Mouse (Mus musculus): Measurements from ENCODE around the gene Slc17a2. TPM values are rescaled to one million over a fixed set of nuclear protein-coding genes. Genes with fewer than 3 reads are reported as not detected.

Gene Slc17a2
- polyA plus RNA-seq (2015; fragmentation: Nextera tagmentation; extraction: Ambion mirVana), result 0.06 TPM in 1 of 2 replicates, not detected in the other

GRCm38 (mm10) chr13:23806422-23807052, at the start of gene Slc17a2:
Gene Slc17a2 (plus strand): TSS chr13:23806993.

GRCm38 (mm10) chr13:23760972-23761864, 45.6 kb upstream of the Slc17a2 start, which contains the start of gene Hist1h4a:
Gene Hist1h4a (minus strand): TSS chr13:23761230.

GRCm38 (mm10) chr13:23761871-23762821, 44.6 kb upstream of the Slc17a2 start, which contains the start of gene Hist1h3a:
Gene Hist1h3a (minus strand): TSS chr13:23762386.

GRCm38 (mm10) chr13:23763586-23764323, 43.0 kb upstream of the Slc17a2 start, which contains the start of gene Hist1h1a:
Gene Hist1h1a (plus strand): TSS chr13:23763666.

GRCm38 (mm10) chr13:23769613-23770012, 37.2 kb upstream of the Slc17a2 start, which contains the start of gene Trim38:
Gene Trim38 (plus strand): TSS chr13:23769913.

GRCm38 (mm10) chr13:23839308-23839707, 32.5 kb downstream of the Slc17a2 start, which contains the start of gene Slc17a3:
Gene Slc17a3 (plus strand): TSS chr13:23839434.

GRCm38 (mm10) chr13:23867405-23867804, 60.6 kb downstream of the Slc17a2 start, which contains the start of gene Slc17a1:
Gene Slc17a1 (plus strand): TSS chr13:23867750.

Other genes with a start within 250 kb of the Slc17a2 start
- 1.8 and 2.0 TPM in 2 replicates for gene Hist1h3e, start 244.6 kb upstream of the Slc17a2 start, polyA plus RNA-seq (2015; fragmentation: Nextera tagmentation; extraction: Ambion mirVana)
- gene Hist1h2ae, start 235.8 kb upstream of the Slc17a2 start, polyA plus RNA-seq (2015; fragmentation: Nextera tagmentation; extraction: Ambion mirVana), result 14.0 and 18.1 TPM in 2 replicates
- 10.7 and 21.8 TPM in 2 replicates for gene Hist1h2bg, start 235.6 kb upstream of the Slc17a2 start, polyA plus RNA-seq (2015; fragmentation: Nextera tagmentation; extraction: Ambion mirVana)
- gene Hist1h2bf, start 232.8 kb upstream of the Slc17a2 start, polyA plus RNA-seq (2015; fragmentation: Nextera tagmentation; extraction: Ambion mirVana), result 1.5 and 2.6 TPM in 2 replicates
- 1.7 and 1.9 TPM in 2 replicates for gene Hist1h2ad, start 232.6 kb upstream of the Slc17a2 start, polyA plus RNA-seq (2015; fragmentation: Nextera tagmentation; extraction: Ambion mirVana)
- gene Hist1h3d, start 231.2 kb upstream of the Slc17a2 start, polyA plus RNA-seq (2015; fragmentation: Nextera tagmentation; extraction: Ambion mirVana), result 2.9 and 3.4 TPM in 2 replicates
- 24.3 and 29.2 TPM in 2 replicates for gene Hist1h4d, start 225.4 kb upstream of the Slc17a2 start, polyA plus RNA-seq (2015; fragmentation: Nextera tagmentation; extraction: Ambion mirVana)
- 1.1 and 1.4 TPM in 2 replicates for gene Hist1h2be, start 185.9 kb upstream of the Slc17a2 start, polyA plus RNA-seq (2015; fragmentation: Nextera tagmentation; extraction: Ambion mirVana)
- gene Hist1h1e, start 184.4 kb upstream of the Slc17a2 start, polyA plus RNA-seq (2015; fragmentation: Nextera tagmentation; extraction: Ambion mirVana), result 5.4 and 5.8 TPM in 2 replicates
- gene Hist1h2ac, start 123.0 kb upstream of the Slc17a2 start, polyA plus RNA-seq (2015; fragmentation: Nextera tagmentation; extraction: Ambion mirVana), result 1.00 and 1.2 TPM in 2 replicates
- 161 and 192 TPM in 2 replicates for gene Hist1h2bc, start 122.8 kb upstream of the Slc17a2 start, polyA plus RNA-seq (2015; fragmentation: Nextera tagmentation; extraction: Ambion mirVana)
- not detected in 2 replicates for gene Hist1h1t, start 111.2 kb upstream of the Slc17a2 start, polyA plus RNA-seq (2015; fragmentation: Nextera tagmentation; extraction: Ambion mirVana)
- gene Hist1h4c, start 108.5 kb upstream of the Slc17a2 start, polyA plus RNA-seq (2015; fragmentation: Nextera tagmentation; extraction: Ambion mirVana), result 1.8 TPM in 2 replicates
- gene Hfe, start 96.1 kb upstream of the Slc17a2 start, polyA plus RNA-seq (2015; fragmentation: Nextera tagmentation; extraction: Ambion mirVana), result 8.0 and 9.7 TPM in 2 replicates
- gene Hist1h1c, start 68.2 kb upstream of the Slc17a2 start, polyA plus RNA-seq (2015; fragmentation: Nextera tagmentation; extraction: Ambion mirVana), result 125 and 175 TPM in 2 replicates
- gene Hist1h3c, start 61.4 kb upstream of the Slc17a2 start, polyA plus RNA-seq (2015; fragmentation: Nextera tagmentation; extraction: Ambion mirVana), result 0.41 and 0.98 TPM in 2 replicates
- gene Hist1h2bb, start 60.3 kb upstream of the Slc17a2 start, polyA plus RNA-seq (2015; fragmentation: Nextera tagmentation; extraction: Ambion mirVana), result 0.82 and 1.2 TPM in 2 replicates
- 3.7 and 8.0 TPM in 2 replicates for gene Hist1h2ab, start 55.9 kb upstream of the Slc17a2 start, polyA plus RNA-seq (2015; fragmentation: Nextera tagmentation; extraction: Ambion mirVana)
- gene Hist1h3b, start 54.7 kb upstream of the Slc17a2 start, polyA plus RNA-seq (2015; fragmentation: Nextera tagmentation; extraction: Ambion mirVana), result 2.0 and 2.8 TPM in 2 replicates
- 1.3 TPM in 1 of 2 replicates, not detected in the other for gene Hist1h4b, start 50.0 kb upstream of the Slc17a2 start, polyA plus RNA-seq (2015; fragmentation: Nextera tagmentation; extraction: Ambion mirVana)
- gene Hist1h4a, start 45.8 kb upstream of the Slc17a2 start, polyA plus RNA-seq (2015; fragmentation: Nextera tagmentation; extraction: Ambion mirVana), result 0.33 TPM in 1 of 2 replicates, not detected in the other
- 1.9 and 2.7 TPM in 2 replicates for gene Hist1h3a, start 44.6 kb upstream of the Slc17a2 start, polyA plus RNA-seq (2015; fragmentation: Nextera tagmentation; extraction: Ambion mirVana)
- gene Hist1h1a, start 43.3 kb upstream of the Slc17a2 start, polyA plus RNA-seq (2015; fragmentation: Nextera tagmentation; extraction: Ambion mirVana), result 0.59 and 0.82 TPM in 2 replicates
- gene Trim38, start 37.1 kb upstream of the Slc17a2 start, polyA plus RNA-seq (2015; fragmentation: Nextera tagmentation; extraction: Ambion mirVana), result 0.19 and 0.30 TPM in 2 replicates
- not detected in 2 replicates for gene Slc17a3, start 32.4 kb downstream of the Slc17a2 start, polyA plus RNA-seq (2015; fragmentation: Nextera tagmentation; extraction: Ambion mirVana)
- gene Slc17a1, start 60.8 kb downstream of the Slc17a2 start, polyA plus RNA-seq (2015; fragmentation: Nextera tagmentation; extraction: Ambion mirVana), result not detected in 2 replicates
- not detected in 2 replicates for gene Slc17a4, start 108.0 kb downstream of the Slc17a2 start, polyA plus RNA-seq (2015; fragmentation: Nextera tagmentation; extraction: Ambion mirVana)
- gene Hist1h2ba, start 127.2 kb downstream of the Slc17a2 start, polyA plus RNA-seq (2015; fragmentation: Nextera tagmentation; extraction: Ambion mirVana), result not detected in 2 replicates
- not detected in 2 replicates for gene Hist1h2aa, start 127.5 kb downstream of the Slc17a2 start, polyA plus RNA-seq (2015; fragmentation: Nextera tagmentation; extraction: Ambion mirVana)
- gene Scgn, start 184.2 kb downstream of the Slc17a2 start, polyA plus RNA-seq (2015; fragmentation: Nextera tagmentation; extraction: Ambion mirVana), result not detected in 2 replicates

All from urinary bladder, postnatal 0 days (tissue).